Mouse (Mus musculus): ENCODE data around the gene Smdt1.

DNA sequence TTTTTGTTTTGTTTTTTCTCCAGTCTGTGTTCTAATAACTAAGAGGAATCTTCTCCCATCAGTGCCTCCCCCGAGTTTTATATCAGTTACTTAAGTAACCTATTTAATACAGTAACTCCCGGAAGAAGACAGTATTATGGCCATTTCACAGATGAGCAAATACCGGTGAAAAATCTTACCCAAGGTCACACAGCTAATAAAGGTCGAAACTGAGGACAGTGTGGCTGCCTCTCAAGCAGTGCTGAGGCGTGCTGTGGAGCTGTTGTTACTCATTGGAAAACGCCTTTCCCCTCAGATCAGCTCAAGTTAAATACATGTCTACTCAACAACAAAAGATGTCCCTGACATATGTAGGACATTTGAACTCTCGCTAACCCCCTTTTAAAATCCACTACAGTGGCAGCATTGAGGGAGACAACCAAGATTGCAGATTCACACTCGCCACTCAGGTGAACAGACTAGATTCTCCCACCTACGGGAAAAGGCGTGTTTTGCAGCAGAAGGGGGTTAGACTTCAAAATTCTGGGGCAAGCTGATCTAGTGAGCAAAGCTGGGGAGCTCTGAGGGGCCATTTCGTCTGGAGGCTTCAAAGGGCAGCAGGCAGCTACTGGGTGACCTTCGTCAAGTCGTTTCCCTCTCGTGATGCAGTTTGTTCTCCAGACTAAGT, 14.5 kb downstream of the Smdt1 start:
- TF ChIP-seq CTCF (IDR thresholded peaks at IDR 0.05; ENCODE audit: low read depth), result no peak
- no peak for TF ChIP-seq EP300 (IDR thresholded peaks at IDR 0.05; ENCODE audit: low read depth)
